26 mouse cellular contexts compared by ENCODE assay signal in the genomic region with DNA sequence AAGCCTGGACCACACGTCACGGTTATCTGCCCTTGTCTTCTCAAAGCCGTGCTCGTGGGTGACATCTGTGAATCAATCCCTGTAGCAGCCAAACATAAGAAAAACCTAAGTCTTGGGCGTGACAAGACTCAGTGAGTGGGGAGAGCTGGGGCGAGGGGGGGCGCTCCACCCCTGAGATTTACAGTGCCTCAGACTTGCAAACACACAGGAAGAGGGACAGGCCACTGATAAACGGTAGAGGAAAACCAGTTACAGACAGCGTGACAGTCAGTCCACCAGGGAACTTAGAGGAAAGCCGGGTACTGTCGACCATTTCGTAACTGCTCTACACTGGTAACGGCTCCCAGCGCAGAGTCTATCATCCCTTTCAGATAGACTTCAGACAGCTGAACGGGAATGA. TPM values are rescaled to one million over a fixed set of nuclear protein-coding genes. Genes with fewer than 3 reads are reported as not detected.
A peak's percentile ranks its signal among the peaks of the same experiment; 100 is the strongest.
DNase-seq lines count a peak whose midpoint lies in the region; ATAC-seq lines count a peak whose summit lies in the region.
"Had no signal": no experiment of that assay in that cellular context is flagged by ENCODE, and none has a peak within 500 bp of the region (broad histone marks: within the 10 kb centered on the region; RNA-seq: fewer than 3 reads in every experiment).

No protein-coding gene starts in this region.

- H3K4me1 ChIP-seq in liver, embryonic 11.5 days (replicated peaks; ENCODE audit: control insufficient read depth, insufficient read depth, low read length) = no peaks in the 10 kb centered on the region
- H3K4me1 ChIP-seq: liver, embryonic 15.5 days; stomach, embryonic 15.5 days had no signal

- H3K9me3 ChIP-seq in liver, embryonic 11.5 days (ENCODE audit: control insufficient read depth, low read length) = no peaks in the 10 kb centered on the region
- H3K9me3 ChIP-seq: forebrain, embryonic 13.5 days; heart, embryonic 10.5 days; hindbrain, embryonic 12.5 days; liver, embryonic 15.5 days; midbrain, embryonic 15.5 days; stomach, embryonic 15.5 days had no signal

- no peak overlapping the region for H3K27ac ChIP-seq in liver, embryonic 11.5 days (ENCODE audit: low read depth, low read length)
- H3K27ac ChIP-seq: forebrain, embryonic 13.5 days; heart, embryonic 10.5 days; hindbrain, embryonic 12.5 days; kidney, postnatal 0 days; liver, embryonic 15.5 days; macrophage; midbrain, embryonic 15.5 days; stomach, embryonic 15.5 days had no signal

- no peak overlapping the region for H3K4me3 ChIP-seq in liver, embryonic 11.5 days (ENCODE audit: low read depth, low read length)
- H3K4me3 ChIP-seq: forebrain, embryonic 13.5 days; heart, embryonic 10.5 days; hindbrain, embryonic 12.5 days; liver, embryonic 15.5 days; midbrain, embryonic 15.5 days; stomach, embryonic 15.5 days had no signal

- 0 out of 2 replicates have a peak, but pooled peaks have one; percentile 30 for ATAC-seq in liver, embryonic 11.5 days (replicated peaks; ENCODE audit: low FRiP score)
- peak; percentile 75 for ATAC-seq in common myeloid progenitor, adult 5-6 weeks (replicated peaks; ENCODE audit: low read depth, poor library complexity, severe bottlenecking)
- peak; percentile 11 for ATAC-seq in megakaryocyte, adult 5-6 weeks (ENCODE audit: poor library complexity, severe bottlenecking)
- ATAC-seq: CD4-positive, CD25-positive, alpha-beta regulatory T cell, adult 4 months; forebrain, embryonic 13.5 days; lung, postnatal 0 days; midbrain, embryonic 15.5 days had no signal

- no peak overlapping the region for H3K9ac ChIP-seq in liver, embryonic 11.5 days (ENCODE audit: low read depth, low read length)
- H3K9ac ChIP-seq: forebrain, embryonic 13.5 days; hindbrain, embryonic 12.5 days; liver, embryonic 15.5 days; midbrain, embryonic 15.5 days; stomach, embryonic 15.5 days had no signal

- no peaks in the 10 kb centered on the region for H3K27me3 ChIP-seq in liver, embryonic 11.5 days (replicated peaks; ENCODE audit: control insufficient read depth, insufficient read depth, low read length)
- H3K27me3 ChIP-seq: forebrain, embryonic 13.5 days; hindbrain, embryonic 12.5 days; liver, embryonic 15.5 days; midbrain, embryonic 15.5 days; stomach, embryonic 15.5 days had no signal

- 61% methylated on average over 15 of the region's 15 CpGs for WGBS in liver, embryonic 11.5 days

- H3K36me3 ChIP-seq in liver, embryonic 11.5 days (ENCODE audit: control insufficient read depth, insufficient read depth, low read length) = no peaks in the 10 kb centered on the region
- H3K36me3 ChIP-seq: liver, embryonic 15.5 days; midbrain, embryonic 15.5 days; stomach, embryonic 15.5 days had no signal

- DNase-seq in heart, adult 11 months = peak; percentile 85
- no peak for DNase-seq in heart, postnatal 10 days
- DNase-seq in liver, embryonic 11.5 days (ENCODE audit: low spot score) = no peak
- DNase-seq in liver = no peak
- DNase-seq in right cerebral cortex, postnatal 10 days (ENCODE audit: low spot score in 2 of 2) = no peak
- DNase-seq in cerebellum, postnatal 10 days = no peak
- DNase-seq: cerebellum, adult 2 months; cerebellum, postnatal 36 days; gastrocnemius, postnatal 25 days; heart, postnatal 14 days; kidney, adult 18-20 months; right cerebral cortex, adult 18-20 months; thymus, adult 18-20 months; thymus, postnatal 36 days had no signal

- intact Hi-C loops in heart, postnatal 10 days (cut with DNase I) = no loop called here

- no peak overlapping the region for H3K4me2 ChIP-seq in liver, embryonic 11.5 days
- H3K4me2 ChIP-seq: forebrain, embryonic 13.5 days; hindbrain, embryonic 12.5 days; liver, embryonic 15.5 days; midbrain, embryonic 15.5 days; stomach, embryonic 15.5 days had no signal

RNA-seq across cellular contexts. Expression of a gene that starts 21.4 kb away (rescaled TPM):
- 10 to 100 TPM; 13.7 to 13.9 TPM for total RNA-seq in heart, postnatal 10 days (2021)
- 9.7 and 10.1 TPM in 2 replicates for polyA plus RNA-seq in liver, embryonic 11.5 days (2014; fragmentation: Nextera tagmentation; extraction: Ambion mirVana)
- total RNA-seq in common myeloid progenitor, adult 5-6 weeks (2017) = 12.9 and 15.9 TPM in 2 replicates
- 17.5 and 18.8 TPM in 2 replicates for total RNA-seq in megakaryocyte, adult 5-6 weeks (2015)
- 20.9 and 23.1 TPM in 2 replicates for total RNA-seq in megakaryocyte, adult 5-6 weeks (2017)

Comparison
In these comparisons a context has a peak if more than half of its experiments do, and no peak if none do; other contexts are left out.
1. ATAC-seq: peak in every context shown above with its lines; median percentile 75 in common myeloid progenitor, adult 5-6 weeks; 30 in liver, embryonic 11.5 days; 11 in megakaryocyte, adult 5-6 weeks.